Mouse (Mus musculus) olfactory bulb, adult 2 months (tissue): Measurements from ENCODE around the gene Btbd11.

Source experiments
- CTCF ChIP-seq: fragments of 200-500 bp; IDR thresholded peaks from 2 replicates; pipeline ENCODE4 v1.5.1; 2012; ENCODE audit warnings: low read depth, mild to moderate bottlenecking, low read length, moderate library complexity; ENCODE audit not compliant: insufficient read depth
- POLR2A ChIP-seq: fragments of 200-500 bp; IDR thresholded peaks from 2 replicates; pipeline ENCODE4 v1.6.1; 2012; ENCODE audit warnings: mild to moderate bottlenecking, low read depth, low read length, moderate library complexity; ENCODE audit not compliant: insufficient read depth

- TF ChIP-seq POLR2A (no peak), CTCF (no peak)
Measured at GRCm38 (mm10) chr10:85509000-85509399, 122.4 kb downstream of the Btbd11 start.
